Mouse (Mus musculus) stomach, embryonic 16.5 days (tissue): ENCODE results near the gene Rnf186. TPM values are rescaled to one million over a fixed set of nuclear protein-coding genes. Genes with fewer than 3 reads are reported as not detected.

Source experiments
- ATAC-seq: fragments of 200-750 bp; cut with Nextera tagmentation; 2 replicates; pipeline ENCODE4 v1.8.0; 2017; ENCODE audit warnings: moderate number of reproducible peaks, moderate TSS enrichment; ENCODE audit not compliant: insufficient read depth, low FRiP score
- H3K27ac ChIP-seq: fragments of 300-500 bp; sonication (generic); 2 replicates; pipeline ENCODE4 v1.5.1; 2014; ENCODE audit warnings: low read length
- H3K27me3 ChIP-seq: fragments of 300-500 bp; sonication (generic); 2 replicates; pipeline ENCODE4 v1.6.1; 2014; ENCODE audit warnings: low read length, control low read depth, mixed read lengths; ENCODE audit not compliant: control insufficient read depth, insufficient read depth
- H3K36me3 ChIP-seq: fragments of 300-500 bp; sonication (generic); 2 replicates; pipeline ENCODE4 v1.6.1; 2014; ENCODE audit warnings: low read length; ENCODE audit not compliant: control insufficient read depth, insufficient read depth
- H3K4me1 ChIP-seq: fragments of 300-500 bp; sonication (generic); 2 replicates; pipeline ENCODE4 v1.6.1; 2014; ENCODE audit warnings: low read length, control low read depth, mixed read lengths; ENCODE audit not compliant: control insufficient read depth, insufficient read depth
- H3K4me2 ChIP-seq: fragments of 300-500 bp; sonication (generic); 2 replicates; pipeline ENCODE4 v1.6.1; 2014; ENCODE audit warnings: low read depth, low read length, mixed read lengths
- H3K4me3 ChIP-seq: fragments of 300-500 bp; sonication (generic); replicated peaks from 2 replicates; pipeline ENCODE4 v1.5.1; 2014; ENCODE audit warnings: mild to moderate bottlenecking, low read length
- H3K9ac ChIP-seq: fragments of 300-500 bp; sonication (generic); 2 replicates; pipeline ENCODE4 v1.6.1; 2014; ENCODE audit warnings: low read length
- H3K9me3 ChIP-seq: fragments of 300-500 bp; sonication (generic); replicated peaks from 2 replicates; pipeline ENCODE4 v1.6.1; 2016; ENCODE audit warnings: low read length, control low read depth; ENCODE audit not compliant: control insufficient read depth
- WGBS: fragments of 180-500 bp; shearing (Covaris S2); extraction: QIAGEN DNeasy Blood & Tissue Kit; methylation state at CpG from one replicate; pipeline ENCODE4 v1.1.7; 2014; 5-methylcytosine and 5-hydroxymethylcytosine counted together
- polyA plus RNA-seq: library from polyadenylated mRNA; unstranded; fragments of >200 nt; fragmentation: Nextera tagmentation; extraction: Ambion mirVana; gene quantifications from 2 replicates; pipeline ENCODE4 v1.2.1, GENCODE M21; 2015

Gene Rnf186
- polyA plus RNA-seq, 1 experiment from 2014 or later, result 19.3 TPM

- H3K36me3 ChIP-seq, result no peaks in the 10 kb centered on the region
- 78% methylated on average over 5 of the region's 5 CpGs for WGBS
- no peak overlapping the region for H3K4me3 ChIP-seq
- H3K27me3 ChIP-seq, result no peaks in the 10 kb centered on the region
- no peak overlapping the region for H3K4me2 ChIP-seq
- H3K9me3 ChIP-seq, result no peaks in the 10 kb centered on the region; the same call in 1 of the 2 replicates
- no peak overlapping the region for H3K27ac ChIP-seq
- H3K4me1 ChIP-seq, result no peaks in the 10 kb centered on the region
- H3K9ac ChIP-seq, result no peak overlapping the region
- ATAC-seq, result no peak
Observed at GRCm38 (mm10) chr4:138996410-138996809, 29.5 kb downstream of the Rnf186 start.

- Histone ChIP-seq H3K9me3 (no peaks in the 10 kb centered on the region; the same call in 1 of the 2 replicates), H3K9ac (no peak overlapping the region), H3K36me3 (no peaks in the 10 kb centered on the region), H3K4me1 (no peaks in the 10 kb centered on the region), H3K4me3 (no peak overlapping the region), H3K27ac (no peak overlapping the region), H3K4me2 (no peak overlapping the region), H3K27me3 (no peaks in the 10 kb centered on the region)
- ATAC-seq, result no peak
- WGBS, result 84% methylated on average over 4 of the region's 4 CpGs
Observed at GRCm38 (mm10) chr4:138997121-138997520, 30.2 kb downstream of the Rnf186 start.

GRCm38 (mm10) chr4:138998611-138999010, 31.7 kb downstream of the Rnf186 start:
- H3K36me3 ChIP-seq, result no peaks in the 10 kb centered on the region
- peak; percentile 61; the same call in 1 of the 2 replicates for ATAC-seq
- WGBS, result 74% methylated on average over 11 of the region's 11 CpGs
- no peak overlapping the region for H3K4me2 ChIP-seq
- no peak overlapping the region for H3K27ac ChIP-seq
- no peak overlapping the region for H3K9ac ChIP-seq
- no peaks in the 10 kb centered on the region; the same call in 1 of the 2 replicates for H3K9me3 ChIP-seq
- no peaks in the 10 kb centered on the region for H3K4me1 ChIP-seq
- no peak overlapping the region for H3K4me3 ChIP-seq
- H3K27me3 ChIP-seq, result no peaks in the 10 kb centered on the region

- H3K4me1 ChIP-seq, result no peaks in the 10 kb centered on the region
- no peaks in the 10 kb centered on the region for H3K36me3 ChIP-seq
- H3K27me3 ChIP-seq, result no peaks in the 10 kb centered on the region
- 63% methylated on average over 2 of the region's 2 CpGs for WGBS
- H3K4me3 ChIP-seq, result no peak overlapping the region
- H3K27ac ChIP-seq, result no peak overlapping the region
- no peak overlapping the region for H3K4me2 ChIP-seq
- H3K9ac ChIP-seq, result no peak overlapping the region
- H3K9me3 ChIP-seq, result no peaks in the 10 kb centered on the region; the same call in 1 of the 2 replicates
- no peak for ATAC-seq
Observed at GRCm38 (mm10) chr4:139001026-139001425, 34.1 kb downstream of the Rnf186 start.

GRCm38 (mm10) chr4:139001433-139001832, 34.5 kb downstream of the Rnf186 start:
- Histone ChIP-seq H3K4me2 (no peak overlapping the region), H3K27ac (no peak overlapping the region), H3K9ac (no peak overlapping the region), H3K4me1 (no peaks in the 10 kb centered on the region), H3K4me3 (no peak overlapping the region), H3K27me3 (no peaks in the 10 kb centered on the region), H3K9me3 (no peaks in the 10 kb centered on the region; the same call in 1 of the 2 replicates), H3K36me3 (no peaks in the 10 kb centered on the region)
- WGBS, result 19% methylated on average over 6 of the region's 6 CpGs
- no peak for ATAC-seq

- peak overlapping the region; percentile 44; the same call in 1 of the 2 replicates for H3K27ac ChIP-seq
- H3K9ac ChIP-seq, result no peak overlapping the region
- WGBS, result 78% methylated on average over 8 of the region's 8 CpGs
- H3K4me3 ChIP-seq, result no peak overlapping the region
- no peaks in the 10 kb centered on the region for H3K27me3 ChIP-seq
- H3K9me3 ChIP-seq, result no peaks in the 10 kb centered on the region
- no peak; the same call in 1 of the 2 replicates for ATAC-seq
- no peak overlapping the region for H3K4me2 ChIP-seq
- no peaks in the 10 kb centered on the region for H3K36me3 ChIP-seq
- no peaks in the 10 kb centered on the region for H3K4me1 ChIP-seq
Observed at GRCm38 (mm10) chr4:139004067-139004466, 37.2 kb downstream of the Rnf186 start.

- Histone ChIP-seq H3K4me1 (no peaks in the 10 kb centered on the region), H3K9me3 (no peaks in the 10 kb centered on the region), H3K4me3 (no peak overlapping the region), H3K27me3 (no peaks in the 10 kb centered on the region), H3K9ac (no peak overlapping the region), H3K36me3 (no peaks in the 10 kb centered on the region), H3K27ac (no peak overlapping the region), H3K4me2 (no peak overlapping the region)
- WGBS, result 55% methylated on average over 6 of the region's 6 CpGs
- no peak for ATAC-seq
Observed at GRCm38 (mm10) chr4:139005214-139005613, 38.3 kb downstream of the Rnf186 start.

GRCm38 (mm10) chr4:139007353-139007752, 40.4 kb downstream of the Rnf186 start:
- H3K4me3 ChIP-seq, result no peak overlapping the region
- 66% methylated on average over 3 of the region's 3 CpGs for WGBS
- H3K36me3 ChIP-seq, result no peaks in the 10 kb centered on the region
- no peaks in the 10 kb centered on the region for H3K9me3 ChIP-seq
- no peak overlapping the region for H3K9ac ChIP-seq
- H3K27me3 ChIP-seq, result no peaks in the 10 kb centered on the region
- H3K4me2 ChIP-seq, result no peak overlapping the region
- peak; percentile 35; the same call in 1 of the 2 replicates for ATAC-seq
- no peaks in the 10 kb centered on the region for H3K4me1 ChIP-seq
- H3K27ac ChIP-seq, result peak overlapping the region; percentile 68

GRCm38 (mm10) chr4:139007981-139008536, 41.1 kb downstream of the Rnf186 start:
- Histone ChIP-seq H3K9ac (no peak overlapping the region), H3K4me3 (no peak overlapping the region), H3K9me3 (no peaks in the 10 kb centered on the region), H3K27me3 (no peaks in the 10 kb centered on the region), H3K4me1 (no peaks in the 10 kb centered on the region), H3K36me3 (no peaks in the 10 kb centered on the region), H3K27ac (peak overlapping the region; percentile 71), H3K4me2 (no peak overlapping the region)
- ATAC-seq, result peak; percentile 70
- 19% methylated on average over 6 of the region's 6 CpGs for WGBS
